Mouse (Mus musculus) c-Kit-positive CD71-positive TER-119-positive erythroid progenitor cells, embryonic 14.5 days (primary cell): ENCODE results near the gene Tekt1.

Experiments
- DNase-seq: peaks from one replicate; pipeline ENCODE4 v3.0.0-alpha.2; 2013; ENCODE audit warnings: low spot score

Tekt1 gene

GRCm38 (mm10) chr11:72342549-72343237 is 19.5 kb downstream of the Tekt1 start:
- peak; percentile 39 for DNase-seq

GRCm38 (mm10) chr11:72339716-72340115 is 22.5 kb downstream of the Tekt1 start:
- no peak for DNase-seq

GRCm38 (mm10) chr11:72338437-72338871 is 23.8 kb downstream of the Tekt1 start:
- no peak for DNase-seq

- DNase-seq = no peak
Observed at GRCm38 (mm10) chr11:72336726-72337125, 25.5 kb downstream of the Tekt1 start.

GRCm38 (mm10) chr11:72334653-72335052 is 27.6 kb downstream of the Tekt1 start:
- no peak for DNase-seq

- DNase-seq = no peak
Observed at GRCm38 (mm10) chr11:72332951-72333667, 29.1 kb downstream of the Tekt1 start.

GRCm38 (mm10) chr11:72325701-72326100 is 36.5 kb downstream of the Tekt1 start:
- no peak for DNase-seq

GRCm38 (mm10) chr11:72324431-72324830 is 37.8 kb downstream of the Tekt1 start:
- DNase-seq = no peak

- no peak for DNase-seq
Observed at GRCm38 (mm10) chr11:72318026-72318425, 44.2 kb downstream of the Tekt1 start.

- no peak for DNase-seq
Observed at GRCm38 (mm10) chr11:72314151-72314895, 47.9 kb downstream of the Tekt1 start, which contains the start of gene Fbxo39. TSS of gene Fbxo39 (plus strand) at chr11:72314444.

- no peak for DNase-seq
Observed at GRCm38 (mm10) chr11:72311355-72312001, 50.8 kb downstream of the Tekt1 start.

GRCm38 (mm10) chr11:72310491-72310890 is 51.8 kb downstream of the Tekt1 start:
- DNase-seq = no peak

- DNase-seq = no peak
Observed at GRCm38 (mm10) chr11:72308982-72309381, 53.3 kb downstream of the Tekt1 start.

- DNase-seq = no peak
Observed at GRCm38 (mm10) chr11:72307461-72307860, 54.8 kb downstream of the Tekt1 start.

- no peak for DNase-seq
Observed at GRCm38 (mm10) chr11:72302230-72302629, 60.0 kb downstream of the Tekt1 start.

- no peak for DNase-seq
Observed at GRCm38 (mm10) chr11:72301334-72301733, 60.9 kb downstream of the Tekt1 start, which contains the start of gene Xaf1. TSS of gene Xaf1 (plus strand) at chr11:72301629.
